Mouse (Mus musculus) ES-E14 (cell line): ENCODE results near the gene Stk16. TPM values are rescaled to one million over a fixed set of nuclear protein-coding genes. Genes with fewer than 3 reads are reported as not detected.

Source experiments
- DNase-seq: peaks from one replicate; pipeline ENCODE4 v3.0.0-alpha.2; 2013; ENCODE audit warnings: low read depth, low spot score
- H3K27ac ChIP-seq: 2 replicates; pipeline ENCODE4 v1.5.1; 2012; ENCODE audit warnings: low read depth, mild to moderate bottlenecking, low read length, moderate library complexity, mixed read lengths; ENCODE audit not compliant: poor library complexity, insufficient read depth, severe bottlenecking
- H3K36me3 ChIP-seq: 2 replicates; pipeline ENCODE4 v1.6.1; 2012; ENCODE audit warnings: mild to moderate bottlenecking, low read length, moderate library complexity, mixed read lengths; ENCODE audit not compliant: control insufficient read depth, poor library complexity, insufficient read depth, severe bottlenecking
- H3K4me1 ChIP-seq, 2 experiments: fragments of 150-350 bp in 1 of 2; sonication (generic) in 1 of 2; 2 replicates each; pipeline ENCODE4 v1.6.1; 2012; ENCODE audit warnings: low read length in 2 of 2, mild to moderate bottlenecking in 1 of 2, mixed read lengths in 1 of 2; ENCODE audit not compliant: control insufficient read depth in 2 of 2, insufficient read depth in 2 of 2, poor library complexity in 1 of 2
- H3K4me3 ChIP-seq, 2 experiments: fragments of 150-350 bp in 1 of 2; sonication (generic) in 1 of 2; 2 replicates each; pipeline ENCODE4 v1.5.1; 2012; ENCODE audit warnings: low read length in 2 of 2, low read depth in 1 of 2, mild to moderate bottlenecking in 1 of 2, mixed read lengths in 1 of 2; ENCODE audit not compliant: insufficient read depth in 1 of 2, poor library complexity in 1 of 2, severe bottlenecking in 1 of 2
- H3K9ac ChIP-seq: 2 replicates; pipeline ENCODE4 v1.6.1; 2012; ENCODE audit warnings: low read depth, mild to moderate bottlenecking, low read length, mixed read lengths; ENCODE audit not compliant: poor library complexity, insufficient read depth, severe bottlenecking
- H3K9me3 ChIP-seq: fragments of 150-350 bp; sonication (generic); 2 replicates; pipeline ENCODE4 v1.6.1; 2012; ENCODE audit warnings: low read depth, mild to moderate bottlenecking, low read length; ENCODE audit not compliant: control insufficient read depth, insufficient read depth
- CHD2 ChIP-seq: IDR thresholded peaks from 2 replicates; pipeline ENCODE4 v1.6.1; 2014; ENCODE audit warnings: mild to moderate bottlenecking, low read depth, low read length, inconsistent platforms
- HCFC1 ChIP-seq: IDR thresholded peaks from 2 replicates; pipeline ENCODE4 v1.6.1; 2012; ENCODE audit warnings: low read length, inconsistent platforms, borderline replicate concordance; ENCODE audit not compliant: insufficient read depth
- MAFK ChIP-seq: IDR thresholded peaks from 2 replicates; pipeline ENCODE4 v1.6.1; 2014; ENCODE audit warnings: mild to moderate bottlenecking, low read depth, low read length, inconsistent platforms; ENCODE audit not compliant: insufficient read depth
- ZC3H11A ChIP-seq: IDR thresholded peaks from 2 replicates; pipeline ENCODE4 v1.6.1; 2012; ENCODE audit warnings: low read depth, mild to moderate bottlenecking, inconsistent platforms, low read length, borderline replicate concordance
- ZNF384 ChIP-seq: IDR thresholded peaks from 2 replicates; pipeline ENCODE4 v1.6.1; 2012; ENCODE audit warnings: low read depth, low read length, inconsistent platforms
- in situ Hi-C, 2 experiments: fragments of 600-800 bp; cut with MboI; formaldehyde crosslinking; loops; one replicate each; pipeline ENCODE4 v1.15.1; 2025; ENCODE audit warnings: low sequenced_read_pairs in 2 of 2, inconsistent platforms in 1 of 2; ENCODE audit not compliant: unreplicated experiment in 2 of 2
- total RNA-seq: library from RNA; depleted of rRNA; stranded (reverse); fragments of 300-350 nt; gene quantifications from 2 replicates; pipeline ENCODE4 v1.2.3, GENCODE M21; 2012; rRNA removed

Gene Stk16
- 63.6 and 103 TPM in 2 replicates for total RNA-seq

GRCm38 (mm10) chr1:75210136-75211087 lies at the start of gene Stk16, which contains the start of gene Glb1l:
TSS of gene Stk16 (plus strand) at chr1:75210838.
TSS of gene Glb1l (minus strand) at chr1:75210813.
- Histone ChIP-seq H3K36me3 (peaks cover 26% of the 10 kb centered on the region), H3K4me3 (peak within 1 kb of the TSS; percentile 74 to 90), H3K9ac (peak within 1 kb of the TSS; percentile 87), H3K27ac (no peak within 1 kb of the TSS), H3K4me1 (peaks cover 8 to 14% of the 10 kb centered on the region in 2 experiments), H3K9me3 (no peaks in the 10 kb centered on the region)
- TF ChIP-seq HCFC1 (peak; percentile 84), MAFK (no peak), ZC3H11A (0 out of 2 replicates have a peak, but pooled peaks have one; percentile 17)
- in situ Hi-C loops, result no loop called here
- peak; percentile 91 for DNase-seq

GRCm38 (mm10) chr1:75168093-75168471 lies 42.6 kb upstream of the Stk16 start:
- TF ChIP-seq CHD2 (no peak), ZNF384 (no peak), HCFC1 (no peak), MAFK (no peak), ZC3H11A (no peak)
- in situ Hi-C loops, result no loop called here
- Histone ChIP-seq H3K4me1 (peaks cover 0 to 5% of the 10 kb centered on the region in 2 experiments; a peak in 1 of 4 replicates), H3K27ac (0 out of 2 replicates have a peak overlapping the region, but pooled peaks have one; percentile 31), H3K9ac (peak overlapping the region; percentile 35), H3K9me3 (no peaks in the 10 kb centered on the region), H3K36me3 (peaks cover 12% of the 10 kb centered on the region), H3K4me3 (peak overlapping the region; percentile 53 to 96)
- DNase-seq, result no peak

- in situ Hi-C loops, result no loop called here
- peaks cover 13% of the 10 kb centered on the region for H3K36me3 ChIP-seq
- no peaks in the 10 kb centered on the region for H3K9me3 ChIP-seq
- 0 out of 2 replicates have a peak, but pooled peaks have one; percentile 5 for TF ChIP-seq CHD2
- no peak for TF ChIP-seq HCFC1
- no peak for TF ChIP-seq MAFK
- peak; percentile 50; the same call in 1 of the 2 replicates for TF ChIP-seq ZNF384
- no peak for TF ChIP-seq ZC3H11A
- peaks cover 0 to 5% of the 10 kb centered on the region in 2 experiments; a peak in 1 of 4 replicates for H3K4me1 ChIP-seq
- 0 out of 2 replicates have a peak within 1 kb of the TSS, but pooled peaks have one; percentile 31 for H3K27ac ChIP-seq
- DNase-seq, result peak; percentile 98
- H3K9ac ChIP-seq, result peak within 1 kb of the TSS; percentile 75
- peak within 1 kb of the TSS; percentile 91 to 96 for H3K4me3 ChIP-seq
Measured at GRCm38 (mm10) chr1:75168472-75169464, 41.9 kb upstream of the Stk16 start, which contains the start of gene Zfand2b. TSS of gene Zfand2b (plus strand) at chr1:75168646.
